Mouse (Mus musculus) bone marrow macrophage, adult 2 months (primary cell): Measurements from ENCODE around the gene Mnd1. TPM values are rescaled to one million over a fixed set of nuclear protein-coding genes. Genes with fewer than 3 reads are reported as not detected.

Experiments
- H3K27ac ChIP-seq: 2 replicates; pipeline ENCODE4 v1.5.1; 2012; ENCODE audit warnings: low read depth, low read length; ENCODE audit not compliant: insufficient read depth
- H3K4me1 ChIP-seq: 2 replicates; pipeline ENCODE4 v1.6.1; 2012; ENCODE audit warnings: low read length; ENCODE audit not compliant: control insufficient read depth, insufficient read depth
- H3K4me3 ChIP-seq: 2 replicates; pipeline ENCODE4 v1.5.1; 2012; ENCODE audit warnings: mild to moderate bottlenecking, low read length, moderate library complexity; ENCODE audit not compliant: insufficient read depth
- CTCF ChIP-seq: IDR thresholded peaks from 2 replicates; pipeline ENCODE4 v1.5.1; 2012; ENCODE audit warnings: low read depth, mild to moderate bottlenecking, low read length, moderate library complexity
- POLR2A ChIP-seq: IDR thresholded peaks from 2 replicates; pipeline ENCODE4 v1.6.1; 2012; ENCODE audit warnings: mild to moderate bottlenecking, low read depth, low read length, borderline replicate concordance
- polyA plus RNA-seq: library from polyadenylated mRNA; stranded (reverse); fragments of >200 nt; gene quantifications from 2 replicates; pipeline ENCODE4 v1.2.4, GENCODE M21; 2012; ENCODE audit not compliant: missing spikeins, insufficient read depth, insufficient read length

Gene Mnd1
- polyA plus RNA-seq, 1 experiment, result 2.6 TPM

- no peak for TF ChIP-seq POLR2A
- TF ChIP-seq CTCF, result no peak
Measured at GRCm38 (mm10) chr3:84181717-84182116, 26.1 kb upstream of the Mnd1 start.

GRCm38 (mm10) chr3:84181102-84181501 is 25.5 kb upstream of the Mnd1 start:
- Histone ChIP-seq H3K27ac (no peak overlapping the region), H3K4me1 (no peaks in the 10 kb centered on the region), H3K4me3 (no peak overlapping the region)
- TF ChIP-seq POLR2A (no peak), CTCF (no peak)

More at GRCm38 (mm10) chr3:84181717-84182116, 26.1 kb upstream of the Mnd1 start:
- H3K4me1 ChIP-seq, result no peaks in the 10 kb centered on the region
- no peak overlapping the region for H3K4me3 ChIP-seq
- no peak overlapping the region for H3K27ac ChIP-seq

DNA sequence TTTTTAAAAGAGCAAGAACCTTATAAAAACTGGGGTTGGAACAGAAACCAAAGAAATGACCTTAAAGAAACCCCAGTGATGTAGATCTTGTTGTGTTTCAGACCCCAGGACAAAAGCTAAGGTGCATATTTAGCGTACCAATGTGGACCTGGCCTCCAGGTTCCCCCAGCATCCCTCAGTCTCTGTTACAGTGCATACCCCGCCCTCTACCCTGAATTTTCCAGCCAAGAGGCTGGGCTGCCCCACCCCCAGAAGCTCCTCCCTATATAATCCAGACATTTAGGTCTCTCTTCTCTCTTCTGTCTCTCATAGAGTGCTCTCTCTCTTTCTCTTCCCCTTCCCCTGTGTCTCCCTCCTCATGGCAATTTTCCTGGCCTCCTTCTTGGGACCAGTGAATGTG is 24.7 kb upstream of the Mnd1 start:
- H3K4me1 ChIP-seq, result no peaks in the 10 kb centered on the region
- TF ChIP-seq POLR2A (no peak), CTCF (no peak)
- H3K4me3 ChIP-seq, result no peak overlapping the region
- no peak overlapping the region for H3K27ac ChIP-seq

- TF ChIP-seq POLR2A, result no peak
- TF ChIP-seq CTCF, result no peak
- Histone ChIP-seq H3K27ac (no peak overlapping the region), H3K4me3 (no peak overlapping the region), H3K4me1 (no peaks in the 10 kb centered on the region)
Measured at GRCm38 (mm10) chr3:84177834-84178233, 22.2 kb upstream of the Mnd1 start.

DNA sequence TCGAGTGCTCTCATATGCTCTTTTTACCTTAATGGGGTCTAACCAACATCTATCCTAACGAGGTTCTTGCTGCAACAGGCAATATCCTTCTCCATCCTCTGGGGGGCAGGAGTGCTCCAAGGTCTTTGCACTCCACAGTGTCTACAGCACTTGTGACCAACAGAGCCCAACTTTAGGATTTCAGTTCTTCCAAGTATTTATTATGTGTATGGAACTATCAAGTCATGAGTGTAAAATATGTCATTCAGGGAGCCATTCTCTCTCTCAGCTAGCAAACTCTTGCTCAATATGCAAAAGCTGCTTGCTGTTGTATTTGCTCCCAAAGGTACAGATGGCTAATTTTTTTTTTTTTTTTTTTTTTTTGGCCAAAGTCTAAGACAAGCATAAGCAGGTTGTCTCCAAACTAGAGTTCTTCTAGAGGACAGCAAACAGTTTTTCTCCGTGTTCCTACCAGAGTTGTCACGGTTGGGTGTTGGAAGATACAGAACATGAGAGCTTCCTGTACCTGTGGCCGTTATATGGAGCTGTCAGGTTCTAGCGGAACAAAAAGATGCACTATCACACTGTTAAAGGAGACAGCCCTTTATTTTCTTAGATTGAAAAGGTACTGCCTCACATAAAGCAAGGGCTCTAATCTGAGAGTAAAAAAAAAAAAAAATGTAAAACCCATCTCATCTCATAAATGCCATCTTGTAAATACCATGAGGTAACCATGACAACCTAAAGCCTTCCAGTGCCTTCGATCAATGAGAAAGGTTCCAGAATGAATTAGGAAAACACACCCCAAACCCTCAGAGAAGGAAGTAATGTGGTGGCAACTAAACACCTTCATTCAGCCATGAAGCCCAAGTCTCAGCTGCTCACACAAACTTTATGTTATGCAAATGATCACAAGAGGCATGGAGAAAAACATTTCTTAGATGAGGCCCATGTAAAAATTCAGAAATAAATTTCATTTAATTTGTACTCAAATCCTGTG is 20.0 kb upstream of the Mnd1 start:
- Histone ChIP-seq H3K27ac (no peak overlapping the region), H3K4me3 (no peak overlapping the region), H3K4me1 (no peaks in the 10 kb centered on the region)
- peak; percentile 46; the same call in 1 of the 2 replicates for TF ChIP-seq CTCF
- TF ChIP-seq POLR2A, result no peak

GRCm38 (mm10) chr3:84173581-84174154 is 18.1 kb upstream of the Mnd1 start, which contains the start of gene Gm6525:
Gm6525 (plus strand) TSS chr3:84174104.
- H3K4me1 ChIP-seq, result peaks cover 11% of the 10 kb centered on the region

GRCm38 (mm10) chr3:84172406-84172805 is 16.8 kb upstream of the Mnd1 start:
- no peak overlapping the region for H3K27ac ChIP-seq
- H3K4me1 ChIP-seq, result peaks cover 12% of the 10 kb centered on the region
- no peak for TF ChIP-seq CTCF
- TF ChIP-seq POLR2A, result no peak
- no peak overlapping the region for H3K4me3 ChIP-seq

More at GRCm38 (mm10) chr3:84173581-84174154, 18.1 kb upstream of the Mnd1 start, which contains the start of gene Gm6525:
- Histone ChIP-seq H3K27ac (no peak within 1 kb of the TSS), H3K4me3 (no peak within 1 kb of the TSS)
- TF ChIP-seq POLR2A, result no peak
- TF ChIP-seq CTCF, result no peak

GRCm38 (mm10) chr3:84169393-84170005 is 13.9 kb upstream of the Mnd1 start:
- Histone ChIP-seq H3K27ac (peak overlapping the region; percentile 36), H3K4me1 (peaks cover 15% of the 10 kb centered on the region), H3K4me3 (peak overlapping the region; percentile 25)
- no peak for TF ChIP-seq POLR2A
- TF ChIP-seq CTCF, result no peak

- TF ChIP-seq CTCF (no peak), POLR2A (no peak)
- Histone ChIP-seq H3K27ac (peak overlapping the region; percentile 36), H3K4me3 (peak overlapping the region; percentile 25), H3K4me1 (peaks cover 15% of the 10 kb centered on the region)
Measured at GRCm38 (mm10) chr3:84168943-84169342, 13.4 kb upstream of the Mnd1 start.

DNA sequence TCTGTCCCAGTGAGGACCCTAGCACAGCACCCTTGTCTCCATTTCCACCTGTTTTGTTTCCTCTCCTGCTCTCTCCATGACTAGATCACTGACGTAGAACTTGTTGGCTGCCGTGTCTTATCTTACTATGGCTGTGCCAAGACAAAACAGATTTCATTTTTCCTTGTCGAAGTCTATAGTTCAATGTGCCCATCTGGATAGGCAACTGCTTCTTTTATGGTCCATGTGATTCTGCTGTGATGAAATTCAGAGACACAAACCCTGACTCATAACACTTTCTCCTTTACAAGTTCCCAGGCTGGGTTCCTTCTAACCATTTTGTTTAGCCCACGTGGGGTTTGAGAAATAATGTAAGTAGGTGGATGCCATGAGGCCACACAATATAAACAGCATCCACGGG is 10.5 kb upstream of the Mnd1 start:
- Histone ChIP-seq H3K27ac (no peak overlapping the region), H3K4me3 (no peak overlapping the region), H3K4me1 (peaks cover 15% of the 10 kb centered on the region)
- TF ChIP-seq CTCF, result no peak
- TF ChIP-seq POLR2A, result no peak

- TF ChIP-seq POLR2A (no peak), CTCF (no peak)
- Histone ChIP-seq H3K27ac (no peak overlapping the region), H3K4me1 (peaks cover 15% of the 10 kb centered on the region)
Measured at GRCm38 (mm10) chr3:84165391-84165790, 9.8 kb upstream of the Mnd1 start.

More at GRCm38 (mm10) chr3:84165391-84165790, 9.8 kb upstream of the Mnd1 start:
- H3K4me3 ChIP-seq, result no peak overlapping the region
